Mouse (Mus musculus) lung, postnatal 25 days (tissue): ENCODE measurements around the gene Ormdl3.

ENCODE experiments used
- DNase-seq: peaks from one replicate; pipeline ENCODE4 v3.0.0; 2022; ENCODE audit warnings: low spot score

Gene Ormdl3

DNA sequence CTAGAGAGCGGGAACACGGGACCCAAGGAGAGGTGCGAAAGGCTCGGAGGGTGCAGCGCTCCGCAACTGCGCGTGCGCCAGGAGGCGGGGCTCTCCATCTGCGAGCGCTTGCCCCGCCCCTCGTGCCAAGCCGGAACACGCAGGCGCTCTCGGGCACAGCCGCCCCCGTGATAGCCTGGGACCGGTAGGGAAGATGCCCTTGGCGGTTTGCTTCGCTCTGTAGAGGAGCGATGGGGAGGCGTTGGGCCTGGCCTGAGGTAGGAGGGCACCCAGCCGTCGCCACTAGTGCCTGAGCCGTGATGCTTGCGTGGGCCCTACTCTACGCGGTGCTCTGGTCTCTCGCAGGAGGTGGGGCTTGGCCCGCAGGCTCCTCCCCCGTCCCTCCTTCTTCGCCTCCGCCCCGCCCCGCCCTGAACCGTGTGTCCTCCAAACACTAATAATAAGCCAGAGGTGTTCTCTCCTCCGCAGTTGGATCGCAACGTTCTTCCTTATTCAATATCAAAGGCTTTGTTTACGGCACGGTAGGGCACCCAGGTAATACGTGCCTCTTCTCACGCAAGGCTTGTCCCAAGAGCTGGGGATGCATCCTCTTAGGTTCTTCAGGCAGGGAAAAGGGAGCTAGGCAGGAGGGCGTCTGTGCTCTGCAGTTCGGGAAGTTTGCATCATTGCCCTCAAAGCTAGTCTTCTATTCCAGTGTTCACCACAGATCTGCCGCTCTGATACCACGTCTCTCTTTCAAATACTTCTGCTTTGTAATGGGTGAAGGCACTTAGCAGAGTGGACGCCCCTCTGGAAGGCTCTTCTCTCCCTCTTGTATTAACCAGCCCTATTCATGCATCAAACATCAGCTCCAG, 36.0 kb downstream of the Ormdl3 start, which contains the start of gene Zpbp2:
Gene Zpbp2 (plus strand): TSS at position 123 of the 854 bp plus-strand sequence.
- peak; percentile 89 for DNase-seq

DNA sequence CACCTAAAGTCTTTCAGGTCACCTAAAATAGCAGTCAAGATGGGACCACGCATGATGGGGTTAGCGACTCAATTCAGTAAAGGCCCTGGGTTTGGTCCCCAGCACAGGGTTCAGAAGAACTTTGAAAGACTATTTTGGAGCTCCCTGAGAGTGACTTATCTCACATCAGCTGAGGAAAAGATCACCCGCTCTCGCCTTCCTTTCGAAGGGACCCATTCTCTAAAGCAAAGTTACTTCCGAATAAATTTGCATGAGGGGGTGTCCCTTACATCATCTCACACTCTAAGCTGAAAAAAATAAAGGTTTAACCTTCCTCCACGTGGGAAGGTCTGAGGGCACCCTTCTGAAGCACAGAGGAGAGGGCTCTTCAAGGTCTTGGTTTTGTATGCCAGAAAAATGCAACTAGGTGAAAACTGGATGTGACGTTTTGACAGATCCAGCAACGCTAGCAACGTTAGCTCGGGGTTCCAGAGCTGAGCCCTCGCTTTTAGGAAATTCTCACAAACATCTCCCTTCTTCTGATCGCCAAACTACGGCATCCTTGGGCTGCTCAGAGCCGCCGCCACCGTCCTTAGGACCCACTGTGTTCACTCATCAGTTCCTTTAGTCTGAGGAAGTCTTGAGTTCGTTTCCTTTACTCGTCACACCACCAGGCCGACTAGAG, 36.7 kb downstream of the Ormdl3 start:
- peak; percentile 18 for DNase-seq

DNA sequence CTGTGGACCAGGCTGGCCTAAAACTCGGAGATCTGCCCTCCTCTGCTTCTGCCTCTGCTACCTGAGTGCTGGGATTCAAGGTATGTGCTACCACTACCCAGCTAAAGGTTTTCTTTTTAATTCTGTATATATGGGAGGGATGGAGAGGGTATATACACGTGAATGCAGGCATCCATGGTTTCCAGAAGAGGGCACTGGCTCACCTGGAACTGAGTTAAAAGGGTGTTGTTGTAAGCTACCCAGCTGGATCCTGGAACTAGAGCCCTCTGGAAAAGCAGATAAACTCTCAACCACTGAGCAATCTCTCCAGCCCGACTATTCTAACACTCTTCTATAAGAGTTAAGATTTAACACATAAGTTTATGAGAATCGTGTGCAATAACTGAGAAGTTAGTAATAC, 37.8 kb downstream of the Ormdl3 start:
- DNase-seq, result no peak

DNA sequence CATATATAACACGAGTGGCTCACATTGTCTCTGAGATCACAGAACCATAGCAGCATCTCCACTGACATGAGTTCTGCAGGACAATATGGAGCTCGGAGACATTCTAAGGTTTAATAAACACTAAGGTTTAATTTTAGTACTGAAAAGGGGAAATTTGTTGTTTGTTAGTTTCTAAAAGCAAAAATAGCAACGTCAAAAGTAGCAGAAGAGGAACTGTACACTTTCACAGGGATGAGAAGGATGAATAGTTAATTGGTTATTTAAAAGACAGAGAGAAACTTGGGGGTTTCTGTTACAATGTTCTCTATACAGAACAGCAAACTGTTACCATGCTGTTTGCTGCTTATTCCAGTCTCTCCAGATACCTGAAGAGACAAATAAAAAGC, 39.9 kb downstream of the Ormdl3 start:
- no peak for DNase-seq

DNA sequence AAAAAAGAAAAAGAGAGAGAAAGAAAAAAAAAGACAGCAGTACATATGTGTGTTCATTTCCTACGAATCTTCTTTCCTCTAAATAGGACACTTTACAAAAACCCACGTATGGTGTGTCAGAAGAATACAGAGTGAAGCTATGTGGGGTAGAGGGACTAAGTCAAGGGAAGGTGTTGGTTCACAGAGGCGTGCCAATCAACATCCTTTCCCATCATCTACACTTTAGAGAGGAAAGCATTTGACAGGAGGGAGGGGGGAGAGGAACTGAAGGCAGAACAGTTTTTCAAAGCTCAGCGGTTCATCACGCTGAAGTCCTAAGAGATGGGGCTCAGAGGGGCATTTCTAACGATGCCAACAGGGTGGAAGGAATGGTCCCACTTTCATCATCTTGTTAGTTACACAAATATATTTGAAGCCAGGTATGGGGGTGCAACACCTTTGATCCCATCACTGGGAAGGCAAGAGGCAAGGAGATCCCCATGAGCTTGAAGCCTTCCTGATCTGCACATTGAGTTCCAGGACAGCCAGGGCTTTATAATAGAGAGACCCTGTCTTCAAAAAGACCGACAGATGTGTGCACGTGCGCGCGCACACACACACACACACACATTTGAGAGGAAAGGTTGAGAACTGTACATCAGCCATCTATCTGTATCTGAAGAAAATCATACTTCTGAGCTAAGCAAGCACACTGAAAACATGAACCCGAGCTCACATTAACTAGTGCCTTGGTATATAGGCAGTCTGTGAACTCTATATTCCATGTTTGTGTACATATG, 40.5 kb downstream of the Ormdl3 start:
- DNase-seq, result peak; percentile 22

DNA sequence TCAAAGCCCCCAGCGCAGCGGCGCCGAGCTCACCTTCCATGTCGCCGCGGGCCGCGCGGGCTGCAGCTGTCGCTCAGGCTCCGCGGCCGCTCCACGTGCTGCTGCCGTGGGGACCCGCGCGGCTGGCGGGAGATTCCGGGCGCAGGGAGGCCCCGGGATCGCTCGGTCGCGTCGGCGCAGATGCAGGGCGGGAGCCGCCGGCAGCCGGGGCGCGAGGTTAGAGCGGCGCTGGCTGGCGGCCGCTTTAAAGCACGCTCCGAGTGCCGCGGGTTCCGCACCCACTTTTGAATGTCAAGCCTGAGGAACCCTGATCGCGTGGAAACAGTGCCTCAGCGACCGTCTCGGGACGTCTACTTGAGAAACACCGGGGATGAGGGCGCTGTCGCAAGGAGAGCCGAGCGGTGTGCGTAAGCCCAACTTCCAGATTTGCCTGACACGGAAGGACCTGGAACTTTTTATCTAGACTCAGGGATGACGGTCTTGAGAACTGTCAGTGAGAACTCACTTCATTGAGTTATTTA, 41.4 kb downstream of the Ormdl3 start, which contains the start of gene Ikzf3:
Gene Ikzf3 (minus strand): TSS at position 321 of the 521 bp plus-strand sequence.
- DNase-seq, result peak; percentile 51

DNA sequence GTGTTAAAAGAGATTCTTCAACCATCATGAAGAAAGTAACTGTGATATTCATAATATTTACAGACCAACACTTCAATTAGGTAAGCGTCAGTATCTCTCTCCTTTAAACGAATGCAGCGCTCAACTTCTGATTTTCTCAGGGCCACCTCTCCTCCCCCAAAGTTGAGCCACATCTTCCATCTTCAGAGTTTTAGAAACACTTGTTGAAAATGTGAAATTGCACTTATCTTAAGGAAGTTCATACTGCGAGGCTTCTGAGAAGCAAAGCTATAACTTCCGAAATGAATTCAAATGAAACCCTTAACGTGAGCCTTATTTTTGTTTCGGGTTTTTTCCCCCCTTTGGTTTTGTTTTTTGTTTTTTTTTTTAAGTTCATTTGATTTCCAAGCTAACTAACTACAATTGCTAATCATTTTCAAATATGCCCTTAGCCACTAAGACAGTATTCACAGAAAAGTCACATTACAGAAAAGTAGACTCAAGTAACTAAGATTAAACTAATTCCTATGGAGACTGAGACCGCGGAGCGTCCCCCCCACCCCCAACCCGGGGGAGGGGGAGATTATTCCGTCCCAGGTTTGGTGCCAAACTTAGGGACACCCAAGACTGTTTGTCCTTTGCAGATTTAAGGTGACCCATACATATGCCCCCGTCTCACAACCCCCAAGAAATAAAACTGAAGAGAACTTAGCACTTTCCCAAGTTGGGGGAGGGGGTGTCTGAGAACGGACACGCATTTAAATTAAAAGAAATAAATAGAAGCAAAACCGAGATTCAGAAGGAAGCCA, 42.1 kb downstream of the Ormdl3 start:
- no peak for DNase-seq

DNA sequence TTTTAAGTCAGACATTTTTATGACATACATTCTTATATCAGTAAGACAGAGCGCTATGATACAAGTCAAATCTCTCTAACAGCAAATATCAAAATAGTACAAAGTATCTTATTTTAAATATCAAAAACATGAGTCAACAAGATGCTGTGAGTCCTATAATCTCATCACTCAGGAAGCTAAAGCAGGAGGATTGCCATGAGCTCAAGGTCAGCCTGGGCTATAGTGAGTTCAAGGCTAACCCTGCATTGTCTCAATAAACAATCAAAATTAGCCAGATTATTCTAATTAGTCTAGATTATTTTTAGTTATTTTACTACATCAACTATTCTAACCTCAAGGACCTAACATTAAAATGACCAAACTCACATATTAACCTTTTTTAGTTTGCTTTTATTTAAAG, 43.8 kb downstream of the Ormdl3 start:
- DNase-seq, result no peak

DNA sequence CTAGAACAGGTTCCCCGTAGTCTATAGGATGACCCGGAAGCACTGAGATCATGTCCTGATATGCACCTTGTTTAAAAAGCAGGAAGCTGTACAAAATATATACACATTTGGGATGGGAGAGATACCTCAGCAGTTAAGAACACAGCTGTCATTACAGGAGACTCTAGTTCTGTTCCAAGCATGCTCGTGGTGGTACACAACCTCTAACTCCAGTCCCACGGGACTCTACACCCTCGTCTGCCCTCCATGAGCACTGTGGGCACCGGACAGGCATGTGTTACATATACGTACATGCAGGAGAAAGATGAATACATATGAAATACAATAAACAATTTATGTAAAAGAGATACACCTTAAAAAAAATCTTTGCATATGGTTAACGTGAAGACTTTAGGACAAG, 44.6 kb downstream of the Ormdl3 start:
- no peak for DNase-seq

DNA sequence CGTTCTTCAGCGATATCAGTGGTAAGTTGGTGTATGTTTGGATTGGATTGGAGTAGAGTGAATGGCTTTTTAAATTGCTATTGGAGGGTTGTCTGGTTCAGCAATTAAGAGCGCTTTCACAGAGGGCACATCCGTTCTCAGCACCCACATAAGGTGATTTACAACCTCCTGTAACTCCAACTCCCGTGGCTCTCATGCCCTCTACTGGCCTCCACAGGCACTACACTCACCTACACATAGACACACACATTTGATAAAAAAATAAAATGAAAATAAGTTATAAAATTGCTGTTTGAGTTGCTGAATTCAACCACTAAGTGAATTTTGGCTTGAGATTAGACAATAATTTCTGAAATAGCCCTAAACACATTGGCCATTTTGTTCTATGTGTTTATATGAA, 46.8 kb downstream of the Ormdl3 start:
- no peak for DNase-seq

DNA sequence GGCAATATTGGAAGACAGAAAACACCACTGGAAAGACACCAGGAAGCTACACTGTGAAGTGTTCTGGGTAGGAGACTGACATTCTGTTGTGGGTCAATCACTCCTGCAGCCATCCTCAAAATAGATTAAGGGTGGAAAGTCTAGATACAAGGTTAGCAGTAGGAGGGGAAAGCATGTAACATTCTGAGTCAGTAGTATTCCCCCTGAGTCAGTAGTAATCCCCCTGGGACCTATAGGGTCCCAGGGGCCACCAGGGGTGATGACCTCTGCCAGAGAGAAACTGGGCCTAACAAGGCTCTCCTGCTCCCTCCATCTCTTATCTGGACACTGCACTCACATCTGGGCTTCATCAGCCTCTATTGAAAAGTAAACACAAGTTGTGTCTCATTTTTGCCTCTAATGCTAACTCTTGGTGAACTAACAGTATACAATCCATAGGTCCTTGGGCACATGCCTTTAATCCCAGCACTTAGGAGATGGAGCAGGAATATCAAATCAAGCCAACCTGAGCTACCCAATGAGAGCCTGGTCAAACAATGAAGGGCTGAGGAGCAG, 49.6 kb downstream of the Ormdl3 start:
- no peak for DNase-seq
